22 mouse cellular contexts compared by ENCODE assay signal in the genomic region with DNA sequence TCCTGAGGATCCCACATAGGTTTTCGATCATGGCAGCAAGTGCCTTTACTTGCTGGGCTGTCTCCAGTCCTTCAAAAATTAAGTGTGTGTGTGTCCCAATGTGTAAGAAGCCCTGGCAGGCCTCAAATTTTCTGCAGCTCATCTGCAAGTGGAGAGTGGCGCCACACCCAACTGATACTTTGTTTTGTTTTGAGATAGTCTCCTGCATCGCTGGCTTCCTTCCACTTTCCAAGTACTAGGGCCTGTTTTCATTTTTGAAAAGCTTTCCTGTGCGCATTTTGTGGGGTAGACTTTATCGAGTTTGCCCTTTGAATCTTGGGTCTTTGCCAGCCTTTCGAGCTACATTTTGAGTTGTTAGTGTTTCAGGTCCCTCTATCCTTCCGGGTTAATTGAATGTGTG.
DNase-seq lines count a peak whose midpoint lies in the region; ATAC-seq and TF ChIP-seq lines count a peak whose summit lies in the region.
"Had no signal": no experiment of that assay in that cellular context is flagged by ENCODE, and none has a peak within 500 bp of the region (broad histone marks: within the 10 kb centered on the region; RNA-seq: fewer than 3 reads in every experiment).

No protein-coding gene starts in this region.

- ATAC-seq in embryonic facial prominence, embryonic 12.5 days (ENCODE audit: insufficient number of reproducible peaks, insufficient read depth, low FRiP score, low TSS enrichment) = no peak
- no peak for ATAC-seq in lung, embryonic 14.5 days (ENCODE audit: insufficient read depth)
- ATAC-seq in embryonic facial prominence, embryonic 14.5 days (ENCODE audit: low read depth) = no peak
- no peak for ATAC-seq in midbrain, embryonic 16.5 days
- ATAC-seq: forebrain, embryonic 16.5 days; inflammation-experienced regulatory T-cells, adult 6 months; Patski had no signal

- 70% methylated on average over 7 of the region's 7 CpGs for WGBS in embryonic facial prominence, embryonic 12.5 days
- WGBS in embryonic facial prominence, embryonic 10.5 days = 86% methylated on average over 7 of the region's 7 CpGs
- 52% methylated on average over 7 of the region's 7 CpGs for WGBS in lung, embryonic 14.5 days
- 52% methylated on average over 7 of the region's 7 CpGs for WGBS in embryonic facial prominence, embryonic 14.5 days
- WGBS in midbrain, embryonic 16.5 days = 84% methylated on average over 7 of the region's 7 CpGs

- peaks cover 8% of the 10 kb centered on the region; the same call in 1 of the 2 replicates for H3K4me1 ChIP-seq in embryonic facial prominence, embryonic 12.5 days
- peaks cover 21% of the 10 kb centered on the region for H3K4me1 ChIP-seq in embryonic facial prominence, embryonic 10.5 days
- 0 out of 2 replicates have a peak, but pooled peaks cover 5% of the 10 kb centered on the region for H3K4me1 ChIP-seq in lung, embryonic 14.5 days (ENCODE audit: insufficient read depth)
- 0 out of 2 replicates have a peak, but pooled peaks cover 4% of the 10 kb centered on the region for H3K4me1 ChIP-seq in embryonic facial prominence, embryonic 14.5 days (ENCODE audit: control insufficient read depth, insufficient read depth, low read length)
- H3K4me1 ChIP-seq in midbrain, embryonic 16.5 days (ENCODE audit: control insufficient read depth, insufficient read depth, low read length) = no peaks in the 10 kb centered on the region
- H3K4me1 ChIP-seq: midbrain, embryonic 12.5 days had no signal

- H3K4me2 ChIP-seq in embryonic facial prominence, embryonic 12.5 days (replicated peaks) = no peak overlapping the region
- H3K4me2 ChIP-seq in lung, embryonic 14.5 days = no peak overlapping the region
- H3K4me2 ChIP-seq in embryonic facial prominence, embryonic 14.5 days (ENCODE audit: low read depth, low read length) = no peak overlapping the region
- H3K4me2 ChIP-seq in midbrain, embryonic 16.5 days (ENCODE audit: low read length) = no peak overlapping the region
- H3K4me2 ChIP-seq: hindbrain, embryonic 14.5 days; liver, embryonic 11.5 days; lung, embryonic 15.5 days; midbrain, embryonic 12.5 days had no signal

- H3K9me3 ChIP-seq in embryonic facial prominence, embryonic 12.5 days = no peaks in the 10 kb centered on the region
- H3K9me3 ChIP-seq in embryonic facial prominence, embryonic 10.5 days = no peaks in the 10 kb centered on the region
- H3K9me3 ChIP-seq in lung, embryonic 14.5 days (ENCODE audit: low read depth, low read length) = no peaks in the 10 kb centered on the region
- H3K9me3 ChIP-seq in embryonic facial prominence, embryonic 14.5 days (ENCODE audit: control insufficient read depth, low read length) = no peaks in the 10 kb centered on the region
- H3K9me3 ChIP-seq in midbrain, embryonic 16.5 days (replicated peaks; ENCODE audit: control insufficient read depth, low read length, poor library complexity, severe bottlenecking) = no peaks in the 10 kb centered on the region
- H3K9me3 ChIP-seq: forebrain, embryonic 10.5 days; lung, embryonic 15.5 days; midbrain, embryonic 12.5 days had no signal

- H3K27ac ChIP-seq in embryonic facial prominence, embryonic 12.5 days = 0 out of 2 replicates have a peak overlapping the region, but pooled peaks have one; percentile 11
- no peak overlapping the region for H3K27ac ChIP-seq in embryonic facial prominence, embryonic 10.5 days (replicated peaks)
- H3K27ac ChIP-seq in lung, embryonic 14.5 days (ENCODE audit: low read depth) = no peak overlapping the region
- H3K27ac ChIP-seq in embryonic facial prominence, embryonic 14.5 days (replicated peaks; ENCODE audit: low read depth, low read length) = no peak overlapping the region
- no peak overlapping the region for H3K27ac ChIP-seq in midbrain, embryonic 16.5 days (ENCODE audit: low read length)
- H3K27ac ChIP-seq: forebrain, embryonic 10.5 days; hindbrain, embryonic 14.5 days; lung, embryonic 15.5 days; midbrain, embryonic 12.5 days; stomach, postnatal 0 days had no signal

- peaks cover 3% of the 10 kb centered on the region; the same call in 1 of the 2 replicates for H3K27me3 ChIP-seq in embryonic facial prominence, embryonic 12.5 days
- H3K27me3 ChIP-seq in embryonic facial prominence, embryonic 10.5 days (replicated peaks; ENCODE audit: low read depth, poor library complexity, severe bottlenecking) = 0 out of 2 replicates have a peak, but pooled peaks cover 6% of the 10 kb centered on the region
- no peaks in the 10 kb centered on the region for H3K27me3 ChIP-seq in lung, embryonic 14.5 days (ENCODE audit: insufficient read depth, low read length)
- no peaks in the 10 kb centered on the region for H3K27me3 ChIP-seq in embryonic facial prominence, embryonic 14.5 days (replicated peaks; ENCODE audit: control insufficient read depth, insufficient read depth, low read length)
- no peaks in the 10 kb centered on the region for H3K27me3 ChIP-seq in midbrain, embryonic 16.5 days (ENCODE audit: control insufficient read depth, insufficient read depth, low read depth, low read length)
- H3K27me3 ChIP-seq: lung, embryonic 15.5 days had no signal

- H3K9ac ChIP-seq in embryonic facial prominence, embryonic 12.5 days = no peak overlapping the region
- no peak overlapping the region for H3K9ac ChIP-seq in lung, embryonic 14.5 days
- no peak overlapping the region for H3K9ac ChIP-seq in embryonic facial prominence, embryonic 14.5 days (ENCODE audit: low read depth, low read length)
- no peak overlapping the region for H3K9ac ChIP-seq in midbrain, embryonic 16.5 days (ENCODE audit: low read depth, low read length)
- H3K9ac ChIP-seq: hindbrain, embryonic 14.5 days; lung, embryonic 15.5 days; midbrain, embryonic 12.5 days had no signal

- H3K36me3 ChIP-seq in embryonic facial prominence, embryonic 12.5 days = no peaks in the 10 kb centered on the region
- H3K36me3 ChIP-seq in embryonic facial prominence, embryonic 10.5 days (replicated peaks) = no peaks in the 10 kb centered on the region
- no peaks in the 10 kb centered on the region for H3K36me3 ChIP-seq in lung, embryonic 14.5 days (ENCODE audit: insufficient read depth)
- H3K36me3 ChIP-seq in embryonic facial prominence, embryonic 14.5 days (ENCODE audit: control insufficient read depth, insufficient read depth, low read length) = no peaks in the 10 kb centered on the region
- H3K36me3 ChIP-seq in midbrain, embryonic 16.5 days (ENCODE audit: control insufficient read depth, insufficient read depth, low read length) = no peaks in the 10 kb centered on the region
- H3K36me3 ChIP-seq: forebrain, embryonic 10.5 days; lung, embryonic 15.5 days; midbrain, embryonic 12.5 days had no signal

- no peak for DNase-seq in embryonic facial prominence, embryonic 10.5 days (ENCODE audit: low spot score)
- peak; percentile 15 for DNase-seq in heart, postnatal 4 days
- no peak for DNase-seq in heart, adult 9 months (ENCODE audit: low spot score in 2 of 2)
- peak; percentile 48 for DNase-seq in lung, embryonic 14.5 days
- DNase-seq in lung, postnatal 4 days = no peak
- peak; percentile 56 for DNase-seq in embryonic facial prominence, embryonic 14.5 days (ENCODE audit: low spot score)
- DNase-seq: cerebellum, adult 9-10 months; gastrocnemius, postnatal 10 days; heart, postnatal 14 days; kidney, adult 8-10 months; right cerebral cortex, postnatal 14 days had no signal

- H3K4me3 ChIP-seq in embryonic facial prominence, embryonic 12.5 days = no peak overlapping the region
- no peak overlapping the region for H3K4me3 ChIP-seq in embryonic facial prominence, embryonic 10.5 days
- H3K4me3 ChIP-seq in lung, embryonic 14.5 days (ENCODE audit: low read depth, low read length) = no peak overlapping the region
- no peak overlapping the region for H3K4me3 ChIP-seq in embryonic facial prominence, embryonic 14.5 days (ENCODE audit: low read depth, low read length)
- H3K4me3 ChIP-seq in midbrain, embryonic 16.5 days (ENCODE audit: low read depth, low read length) = no peak overlapping the region
- H3K4me3 ChIP-seq: forebrain, embryonic 10.5 days; lung, embryonic 15.5 days; midbrain, embryonic 12.5 days had no signal

- no peak for TF ChIP-seq CTCF in lung, embryonic 14.5 days (IDR thresholded peaks at IDR 0.05; ENCODE audit: low read depth)

Comparison
In these comparisons a context has a peak if more than half of its experiments do, and no peak if none do; other contexts are left out.
1. DNase-seq: peak in heart, postnatal 4 days (single experiment), lung, embryonic 14.5 days (single experiment) and embryonic facial prominence, embryonic 14.5 days (single experiment); none in embryonic facial prominence, embryonic 10.5 days (single experiment), heart, adult 9 months (0 of 2) and lung, postnatal 4 days (0 of 2).